Comparison of ENCODE assay signal across 8 mouse cellular contexts in the genomic region with DNA sequence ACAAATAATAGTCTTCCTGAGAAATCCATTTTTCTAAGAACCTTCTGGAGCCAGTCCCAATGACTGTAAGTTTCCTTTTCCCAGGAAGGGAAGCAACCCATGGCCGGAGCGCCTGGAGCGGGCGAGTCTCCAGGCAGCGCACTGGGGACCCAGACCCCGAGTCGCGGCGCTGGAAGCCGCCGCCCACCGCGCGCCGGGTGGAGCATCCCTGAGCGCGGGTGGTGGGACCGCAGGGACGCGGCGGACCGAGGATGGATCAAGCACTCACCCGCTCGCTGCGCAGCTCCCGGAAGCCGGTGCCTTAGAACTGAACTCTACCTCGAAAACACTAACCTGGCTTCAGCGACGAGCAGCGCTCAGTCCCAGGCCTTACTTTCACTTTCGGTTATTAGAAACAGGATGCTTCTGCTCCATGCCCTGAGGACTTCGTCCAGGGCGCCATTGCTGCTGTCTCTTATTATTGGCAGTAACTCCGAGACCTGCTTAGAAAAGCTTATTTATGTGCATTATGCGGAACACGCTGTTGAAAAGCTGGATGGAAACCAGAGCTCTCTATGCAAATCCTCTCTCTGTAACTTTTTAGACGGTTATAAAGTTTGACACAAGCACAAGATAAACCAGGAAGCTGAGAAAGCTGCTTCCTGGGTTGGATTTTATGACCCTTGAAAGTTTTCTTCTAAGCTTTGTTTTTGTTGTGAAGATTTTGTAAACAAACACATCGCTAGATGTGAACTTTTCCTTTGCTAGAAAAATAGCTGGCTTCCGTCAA. TPM values are rescaled to one million over a fixed set of nuclear protein-coding genes. Genes with fewer than 3 reads are reported as not detected.
DNase-seq lines count a peak whose midpoint lies in the region; ATAC-seq and TF ChIP-seq lines count a peak whose summit lies in the region.

No protein-coding gene starts in this region.

- no peaks in the 10 kb centered on the region for H3K9me3 ChIP-seq in forebrain, postnatal 0 days (ENCODE audit: low read length)
- no peaks in the 10 kb centered on the region for H3K9me3 ChIP-seq in hindbrain, embryonic 12.5 days (replicated peaks)

- no peak for TF ChIP-seq CTCF in forebrain, postnatal 0 days (IDR thresholded peaks at IDR 0.05; ENCODE audit: low read depth)

- 3% methylated on average over 40 of the region's 40 CpGs for WGBS in forebrain, postnatal 0 days
- 4% methylated on average over 40 of the region's 40 CpGs for WGBS in hindbrain, embryonic 12.5 days

- H3K4me1 ChIP-seq in forebrain, postnatal 0 days (ENCODE audit: insufficient read depth), result no peaks in the 10 kb centered on the region
- no peaks in the 10 kb centered on the region for H3K4me1 ChIP-seq in hindbrain, embryonic 12.5 days

- peak overlapping the region; percentile 53 for H3K9ac ChIP-seq in forebrain, postnatal 0 days
- peak overlapping the region; percentile 68 for H3K9ac ChIP-seq in hindbrain, embryonic 12.5 days

- peak; percentile 32 for DNase-seq in R1 (ENCODE audit: low read depth, low spot score)
- DNase-seq in cerebellum, adult 18-20 months, result peak; percentile 31 to 61
- peak; percentile 57 for DNase-seq in forebrain, postnatal 0 days
- peak; percentile 18 to 19 for DNase-seq in layer of hippocampus, postnatal 25 days (ENCODE audit: extremely low spot score in 1 of 2, low spot score in 1 of 2)
- DNase-seq in lung, postnatal 36 days, result peak; percentile 70
- peak; percentile 46 for DNase-seq in retina, embryonic 14.5 days (ENCODE audit: low spot score)
- DNase-seq in urinary bladder, postnatal 14 days (ENCODE audit: low spot score), result peak; percentile 38

- peak overlapping the region; percentile 66; the same call in 1 of the 2 replicates for H3K27ac ChIP-seq in forebrain, postnatal 0 days (ENCODE audit: low read depth, low read length)
- H3K27ac ChIP-seq in hindbrain, embryonic 12.5 days, result 0 out of 2 replicates have a peak overlapping the region, but pooled peaks have one; percentile 5

- H3K27me3 ChIP-seq in forebrain, postnatal 0 days (ENCODE audit: insufficient read depth, low read length), result no peaks in the 10 kb centered on the region
- no peaks in the 10 kb centered on the region for H3K27me3 ChIP-seq in hindbrain, embryonic 12.5 days

- H3K36me3 ChIP-seq in forebrain, postnatal 0 days (ENCODE audit: insufficient read depth), result no peaks in the 10 kb centered on the region
- H3K36me3 ChIP-seq in hindbrain, embryonic 12.5 days, result no peaks in the 10 kb centered on the region

- H3K4me3 ChIP-seq in forebrain, postnatal 0 days (ENCODE audit: low read depth, low read length), result peak overlapping the region; percentile 57
- H3K4me3 ChIP-seq in hindbrain, embryonic 12.5 days, result peak overlapping the region; percentile 58

- H3K4me2 ChIP-seq in forebrain, postnatal 0 days (ENCODE audit: low read depth), result peak overlapping the region; percentile 88
- H3K4me2 ChIP-seq in hindbrain, embryonic 12.5 days (replicated peaks), result peak overlapping the region; percentile 75

- peak; percentile 84 for ATAC-seq in forebrain, postnatal 0 days
- ATAC-seq in hindbrain, embryonic 12.5 days (ENCODE audit: low FRiP score), result peak; percentile 78

RNA-seq across cellular contexts. Expression of a gene that starts 0.5 kb away (rescaled TPM):
- 2.7 and 3.0 TPM in 2 replicates for total RNA-seq in forebrain, postnatal 0 days (2014; rRNA removed)
- polyA plus RNA-seq in forebrain, postnatal 0 days (2015; fragmentation: Nextera tagmentation; extraction: Ambion mirVana), result 7.3 TPM in 2 replicates
- polyA plus RNA-seq in hindbrain, embryonic 12.5 days (2016; fragmentation: Nextera tagmentation; extraction: Ambion mirVana), result 7.8 and 9.9 TPM in 2 replicates
- total RNA-seq in layer of hippocampus, postnatal 25 days (2021), result 1 to 10 TPM; 1.8 to 2.3 TPM

RNA-seq across cellular contexts. Expression of a gene that starts 37.9 kb away (rescaled TPM):
- total RNA-seq in forebrain, postnatal 0 days (2014; rRNA removed), result 13.7 and 14.4 TPM in 2 replicates
- 13.8 and 15.0 TPM in 2 replicates for polyA plus RNA-seq in forebrain, postnatal 0 days (2015; fragmentation: Nextera tagmentation; extraction: Ambion mirVana)
- polyA plus RNA-seq in hindbrain, embryonic 12.5 days (2016; fragmentation: Nextera tagmentation; extraction: Ambion mirVana), result 7.5 and 10.4 TPM in 2 replicates
- total RNA-seq in layer of hippocampus, postnatal 25 days (2021), result 10 to 100 TPM; 16.9 to 21.7 TPM

Comparison
In these comparisons a context has a peak if more than half of its experiments do, and no peak if none do; other contexts are left out.
1. Peak in every context shown above with its lines: DNase-seq, ATAC-seq, H3K4me3 ChIP-seq and H3K27ac ChIP-seq.
2. DNase-seq: peak in every context shown above with its lines; median percentile 70 in lung, postnatal 36 days; 57 in forebrain, postnatal 0 days; 46 in cerebellum, adult 18-20 months; 46 in retina, embryonic 14.5 days; 38 in urinary bladder, postnatal 14 days; 32 in R1; 18 in layer of hippocampus, postnatal 25 days.